1 mouse cellular context compared by ENCODE assay signal in the genomic region with DNA sequence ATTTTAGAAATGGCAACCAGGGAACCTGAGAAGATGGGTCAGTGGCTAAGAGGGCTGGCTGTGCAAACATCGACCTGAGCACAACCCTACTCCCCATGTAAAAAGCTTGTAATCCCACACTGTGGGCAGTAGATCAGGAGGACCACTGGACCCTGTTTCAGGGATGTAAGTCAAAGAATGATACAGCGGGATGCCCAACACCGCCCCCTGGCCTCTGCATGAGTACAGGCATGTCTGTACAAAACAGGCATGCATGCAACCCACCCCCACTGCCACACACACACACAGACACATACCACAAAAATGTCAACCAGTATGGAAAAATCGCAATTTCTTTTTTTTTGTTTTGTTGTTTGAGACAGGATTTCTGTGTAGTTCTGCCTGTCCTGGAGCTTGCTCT.
TF ChIP-seq lines count a peak whose summit lies in the region.

No protein-coding gene starts in this region.

TF ChIP-seq in MEL, 35 proteins besides CTCF, POLR2A, EP300 and RAD21:
- TF ChIP-seq NELFE (IDR thresholded peaks at IDR 0.05; ENCODE audit: low read depth, low read length) (no peak), TAL1 (IDR thresholded peaks at IDR 0.05; ENCODE audit: low read length) (no peak), GABPA (IDR thresholded peaks at IDR 0.05; ENCODE audit: low read depth, low read length) (no peak), MAX (IDR thresholded peaks at IDR 0.05; ENCODE audit: low read length) (no peak), TBP (IDR thresholded peaks at IDR 0.05; ENCODE audit: low read depth, low read length) (no peak), SMC3 (IDR thresholded peaks at IDR 0.05; ENCODE audit: low read depth, low read length) (no peak), ZNF384 (IDR thresholded peaks at IDR 0.05; ENCODE audit: low read depth, low read length) (no peak), POLR2AphosphoS5 (IDR thresholded peaks at IDR 0.05; ENCODE audit: borderline replicate concordance, low read depth, low read length) (no peak), USF1 (IDR thresholded peaks at IDR 0.05; ENCODE audit: low read depth, low read length) (no peak), ELF1 (IDR thresholded peaks at IDR 0.05; ENCODE audit: low read depth, low read length) (no peak), POLR2AphosphoS2 (IDR thresholded peaks at IDR 0.05; ENCODE audit: low read length) (no peak)
TF ChIP-seq in MEL: peak in this region for 0.
